18 mouse cellular contexts compared by ENCODE assay signal in the genomic region with DNA sequence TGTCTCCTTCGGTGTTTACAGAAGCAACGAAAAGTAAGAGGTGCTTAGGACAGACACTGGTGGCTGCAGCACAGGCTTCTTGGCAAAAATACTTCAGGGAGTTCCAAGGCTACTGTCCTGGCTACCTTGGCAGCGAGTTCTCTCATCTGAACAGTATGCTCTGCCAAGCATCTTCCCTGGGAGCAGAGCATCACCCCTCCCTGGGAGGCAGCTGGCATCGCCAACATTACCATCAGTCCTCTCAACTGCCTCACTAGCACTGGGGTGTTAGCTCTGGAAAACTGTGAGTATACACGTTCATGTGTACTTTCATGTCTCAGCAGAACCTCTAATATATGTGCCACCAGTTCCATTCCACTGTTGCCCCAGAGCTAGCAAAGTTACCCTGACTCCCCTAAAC. TPM values are rescaled to one million over a fixed set of nuclear protein-coding genes. Genes with fewer than 3 reads are reported as not detected.
A peak's percentile ranks its signal among the peaks of the same experiment; 100 is the strongest.
DNase-seq lines count a peak whose midpoint lies in the region; ATAC-seq lines count a peak whose summit lies in the region.
"Had no signal": no experiment of that assay in that cellular context is flagged by ENCODE, and none has a peak within 500 bp of the region (broad histone marks: within the 10 kb centered on the region; RNA-seq: fewer than 3 reads in every experiment).

No protein-coding gene starts in this region.

- no peak for ATAC-seq in cerebellum, adult (ENCODE audit: insufficient number of reproducible peaks, low FRiP score, low TSS enrichment)
- ATAC-seq in erythroblast, adult 5-6 weeks (replicated peaks; ENCODE audit: low FRiP score, poor library complexity, severe bottlenecking), result no peak
- ATAC-seq: CD4-positive, CD25-positive, alpha-beta regulatory T cell, adult 4 months; forebrain, embryonic 13.5 days; forebrain, embryonic 15.5 days; forebrain, postnatal 0 days had no signal

- DNase-seq in cerebellum, postnatal 10 days, result peak; percentile 40 to 59
- DNase-seq in gastrocnemius, postnatal 25 days, result peak; percentile 27
- no peak for DNase-seq in gastrocnemius, adult 8-10 months (ENCODE audit: low spot score in 2 of 2)
- DNase-seq in 3134 (ENCODE audit: extremely low read depth, insufficient read length, low spot score) (peak; percentile 27), NIH3T3 (ENCODE audit: low read depth) (peak; percentile 62)
- DNase-seq: adrenal gland, adult 2 months; adrenal gland, postnatal 10 days; adrenal gland, postnatal 25 days; B cell, adult 2 months; cerebellum, adult 8-10 months; cerebellum, adult 9-11 months; embryo, embryonic 11 days; forebrain, postnatal 0 days had no signal

RNA-seq across cellular contexts. Expression of a gene that starts 30.7 kb away (rescaled TPM):
- total RNA-seq in gastrocnemius, postnatal 25 days (2021), result 10 to 100 TPM; 10.5 to 12.9 TPM
- total RNA-seq in gastrocnemius, adult 8-10 months (2022), result 10 to 100 TPM in 2 of 4 experiments, 1 to 10 TPM in 2; 4.0 to 11.3 (median 7.7) TPM
- not detected in 2 replicates for total RNA-seq in erythroblast, adult 5-6 weeks (2015; ENCODE audit: low replicate concordance)
- total RNA-seq in erythroblast, adult 5-6 weeks (2017; ENCODE audit: low replicate concordance), result not detected in 2 replicates

Comparison
In these comparisons a context has a peak if more than half of its experiments do, and no peak if none do; other contexts are left out.
1. DNase-seq: peak in cerebellum, postnatal 10 days (2 of 2), gastrocnemius, postnatal 25 days (single experiment), 3134 (single experiment) and NIH3T3 (single experiment); none in gastrocnemius, adult 8-10 months (0 of 2).
2. RNA of a gene that starts 30.7 kb away (total RNA-seq): 10.5 to 12.9 TPM in gastrocnemius, postnatal 25 days and 4.0 to 11.3 TPM in gastrocnemius, adult 8-10 months; not detected in erythroblast, adult 5-6 weeks; every median in the first group is over 4 times any median in the second.